Mouse (Mus musculus): ENCODE results near the gene 1700123L14Rik. TPM values are rescaled to one million over a fixed set of nuclear protein-coding genes. Genes with fewer than 3 reads are reported as not detected.

1700123L14Rik gene
- total and polyA plus RNA-seq, 2 experiments from 2014 or later, result not detected

- H3K4me1 ChIP-seq (ENCODE audit: insufficient read depth, low read length), result no peaks in the 10 kb centered on the region
- no peak overlapping the region for H3K4me3 ChIP-seq (ENCODE audit: low read length)
- no peaks in the 10 kb centered on the region for H3K27me3 ChIP-seq (ENCODE audit: insufficient read depth, low read length)
- no peak overlapping the region for H3K9ac ChIP-seq (replicated peaks; ENCODE audit: low read length)
- no peak for DNase-seq (ENCODE audit: low spot score)
- H3K9me3 ChIP-seq (ENCODE audit: low read length), result no peaks in the 10 kb centered on the region
- no peak for TF ChIP-seq CTCF (IDR thresholded peaks at IDR 0.05; ENCODE audit: low read depth)
- H3K4me2 ChIP-seq (ENCODE audit: low read depth, low read length), result no peak overlapping the region
- ATAC-seq, result no peak
- H3K36me3 ChIP-seq (ENCODE audit: insufficient read depth, low read length), result no peaks in the 10 kb centered on the region
- no peak overlapping the region for H3K27ac ChIP-seq
These were observed 988 bp upstream of the 1700123L14Rik start for GRCm38 (mm10) chr6:96167031-96167430.

- WGBS, result 79% methylated on average over 13 of the region's 13 CpGs
- Histone ChIP-seq H3K4me2 (ENCODE audit: low read depth, low read length) (no peak overlapping the region), H3K4me1 (ENCODE audit: insufficient read depth, low read length) (no peaks in the 10 kb centered on the region), H3K4me3 (ENCODE audit: low read length) (no peak overlapping the region), H3K9ac (replicated peaks; ENCODE audit: low read length) (no peak overlapping the region), H3K27ac (no peak overlapping the region), H3K9me3 (ENCODE audit: low read length) (no peaks in the 10 kb centered on the region), H3K27me3 (ENCODE audit: insufficient read depth, low read length) (no peaks in the 10 kb centered on the region), H3K36me3 (ENCODE audit: insufficient read depth, low read length) (no peaks in the 10 kb centered on the region)
- DNase-seq (ENCODE audit: low spot score) (peak; percentile 9), ATAC-seq (0 out of 2 replicates have a peak, but pooled peaks have one; percentile 24)
- no peak for TF ChIP-seq CTCF (IDR thresholded peaks at IDR 0.05; ENCODE audit: low read depth)
These were observed 640 bp downstream of the 1700123L14Rik start for GRCm38 (mm10) chr6:96165403-96165802.

GRCm38 (mm10) chr6:96143326-96143725 lies 22.7 kb downstream of the 1700123L14Rik start:
- H3K27me3 ChIP-seq (ENCODE audit: insufficient read depth, low read length), result no peaks in the 10 kb centered on the region
- 93% methylated on average over 1 of the region's 1 CpGs for WGBS
- no peaks in the 10 kb centered on the region for H3K4me1 ChIP-seq (ENCODE audit: insufficient read depth, low read length)
- no peak overlapping the region for H3K9ac ChIP-seq (replicated peaks; ENCODE audit: low read length)
- H3K27ac ChIP-seq, result no peak overlapping the region
- no peaks in the 10 kb centered on the region for H3K36me3 ChIP-seq (ENCODE audit: insufficient read depth, low read length)
- TF ChIP-seq CTCF (IDR thresholded peaks at IDR 0.05; ENCODE audit: low read depth), result no peak
- no peak overlapping the region for H3K4me2 ChIP-seq (ENCODE audit: low read depth, low read length)
- ATAC-seq (no peak), DNase-seq (ENCODE audit: low spot score) (no peak)
- no peaks in the 10 kb centered on the region for H3K9me3 ChIP-seq (ENCODE audit: low read length)
- no peak overlapping the region for H3K4me3 ChIP-seq (ENCODE audit: low read length)

GRCm38 (mm10) chr6:96116534-96117272 lies 49.3 kb downstream of the 1700123L14Rik start:
- H3K9me3 ChIP-seq (ENCODE audit: low read length), result no peaks in the 10 kb centered on the region
- H3K4me1 ChIP-seq (ENCODE audit: insufficient read depth, low read length), result no peaks in the 10 kb centered on the region
- H3K27me3 ChIP-seq (ENCODE audit: insufficient read depth, low read length), result no peaks in the 10 kb centered on the region
- H3K4me3 ChIP-seq (ENCODE audit: low read length), result peak overlapping the region; percentile 61
- H3K27ac ChIP-seq, result peak overlapping the region; percentile 45
- no peaks in the 10 kb centered on the region for H3K36me3 ChIP-seq (ENCODE audit: insufficient read depth, low read length)
- ATAC-seq (peak; percentile 86), DNase-seq (ENCODE audit: low spot score) (peak; percentile 78)
- peak; percentile 58 for TF ChIP-seq CTCF (IDR thresholded peaks at IDR 0.05; ENCODE audit: low read depth)
- peak overlapping the region; percentile 47 for H3K9ac ChIP-seq (replicated peaks; ENCODE audit: low read length)
- H3K4me2 ChIP-seq (ENCODE audit: low read depth, low read length), result peak overlapping the region; percentile 99
- 1% methylated on average over 32 of the region's 32 CpGs for WGBS

- H3K9me3 ChIP-seq (ENCODE audit: low read length), result no peaks in the 10 kb centered on the region
- H3K9ac ChIP-seq (replicated peaks; ENCODE audit: low read length), result peak overlapping the region; percentile 47
- TF ChIP-seq CTCF (IDR thresholded peaks at IDR 0.05; ENCODE audit: low read depth), result peak; percentile 25; the same call in 1 of the 2 replicates
- peak overlapping the region; percentile 61 for H3K4me3 ChIP-seq (ENCODE audit: low read length)
- H3K27ac ChIP-seq, result peak overlapping the region; percentile 45; the same call in 1 of the 2 replicates
- H3K27me3 ChIP-seq (ENCODE audit: insufficient read depth, low read length), result no peaks in the 10 kb centered on the region
- H3K4me2 ChIP-seq (ENCODE audit: low read depth, low read length), result peak overlapping the region; percentile 99
- DNase-seq (ENCODE audit: low spot score), result peak; percentile 27
- 12% methylated on average over 6 of the region's 6 CpGs for WGBS
- H3K4me1 ChIP-seq (ENCODE audit: insufficient read depth, low read length), result no peaks in the 10 kb centered on the region
- no peaks in the 10 kb centered on the region for H3K36me3 ChIP-seq (ENCODE audit: insufficient read depth, low read length)
- ATAC-seq, result no peak
These were observed 49.9 kb downstream of the 1700123L14Rik start for GRCm38 (mm10) chr6:96116148-96116533.

Other genes starting within 250 kb of the 1700123L14Rik start
- 10.1 and 10.8 TPM in 2 replicates for gene Fam19a1, start 53.1 kb downstream of the 1700123L14Rik start, total RNA-seq (2014; rRNA removed)
- gene Fam19a1, start 53.1 kb downstream of the 1700123L14Rik start, polyA plus RNA-seq (2015; fragmentation: Nextera tagmentation; extraction: Ambion mirVana), result 13.2 and 13.3 TPM in 2 replicates